Mouse (Mus musculus) kidney, embryonic 15.5 days (tissue): ENCODE data around the gene Ifna4. TPM values are rescaled to one million over a fixed set of nuclear protein-coding genes. Genes with fewer than 3 reads are reported as not detected.

Experiments
- ATAC-seq: fragments of 200-750 bp; cut with Nextera tagmentation; replicated peaks from 2 replicates; pipeline ENCODE4 v1.8.0; 2017; ENCODE audit warnings: moderate TSS enrichment; ENCODE audit not compliant: low FRiP score
- H3K27ac ChIP-seq: fragments of 300-500 bp; sonication (generic); 2 replicates; pipeline ENCODE4 v1.5.1; 2015; ENCODE audit warnings: mild to moderate bottlenecking, inconsistent platforms
- H3K27me3 ChIP-seq: fragments of 300-500 bp; sonication (generic); 2 replicates; pipeline ENCODE4 v1.6.1; 2015; ENCODE audit warnings: inconsistent platforms
- H3K36me3 ChIP-seq: fragments of 300-500 bp; sonication (generic); 2 replicates; pipeline ENCODE4 v1.6.1; 2015; ENCODE audit warnings: inconsistent platforms
- H3K4me1 ChIP-seq: fragments of 300-500 bp; sonication (generic); 2 replicates; pipeline ENCODE4 v1.6.1; 2015; ENCODE audit warnings: inconsistent platforms
- H3K4me2 ChIP-seq: fragments of 300-500 bp; sonication (generic); 2 replicates; pipeline ENCODE4 v1.6.1; 2015; ENCODE audit warnings: moderate library complexity, mild to moderate bottlenecking, inconsistent platforms
- H3K4me3 ChIP-seq: fragments of 300-500 bp; sonication (generic); replicated peaks from 2 replicates; pipeline ENCODE4 v1.5.1; 2015; ENCODE audit warnings: mild to moderate bottlenecking, inconsistent platforms
- H3K9ac ChIP-seq: fragments of 300-500 bp; sonication (generic); 2 replicates; pipeline ENCODE4 v1.6.1; 2015; ENCODE audit warnings: mild to moderate bottlenecking, inconsistent platforms
- H3K9me3 ChIP-seq: fragments of 300-500 bp; sonication (generic); replicated peaks from 2 replicates; pipeline ENCODE4 v1.6.1; 2016; ENCODE audit warnings: inconsistent platforms
- WGBS: fragments of 180-500 bp; shearing (Covaris S2); methylation state at CpG from one replicate; pipeline ENCODE4 v1.1.7; 2015; ENCODE audit warnings: mixed read lengths; 5-methylcytosine and 5-hydroxymethylcytosine counted together
- polyA plus RNA-seq: library from polyadenylated mRNA; unstranded; fragments of >200 nt; fragmentation: Nextera tagmentation; extraction: Ambion mirVana; gene quantifications from 2 replicates; pipeline ENCODE4 v1.2.1, GENCODE M21; 2015

The Ifna4 gene
- polyA plus RNA-seq, 1 experiment from 2014 or later, result not detected

DNA sequence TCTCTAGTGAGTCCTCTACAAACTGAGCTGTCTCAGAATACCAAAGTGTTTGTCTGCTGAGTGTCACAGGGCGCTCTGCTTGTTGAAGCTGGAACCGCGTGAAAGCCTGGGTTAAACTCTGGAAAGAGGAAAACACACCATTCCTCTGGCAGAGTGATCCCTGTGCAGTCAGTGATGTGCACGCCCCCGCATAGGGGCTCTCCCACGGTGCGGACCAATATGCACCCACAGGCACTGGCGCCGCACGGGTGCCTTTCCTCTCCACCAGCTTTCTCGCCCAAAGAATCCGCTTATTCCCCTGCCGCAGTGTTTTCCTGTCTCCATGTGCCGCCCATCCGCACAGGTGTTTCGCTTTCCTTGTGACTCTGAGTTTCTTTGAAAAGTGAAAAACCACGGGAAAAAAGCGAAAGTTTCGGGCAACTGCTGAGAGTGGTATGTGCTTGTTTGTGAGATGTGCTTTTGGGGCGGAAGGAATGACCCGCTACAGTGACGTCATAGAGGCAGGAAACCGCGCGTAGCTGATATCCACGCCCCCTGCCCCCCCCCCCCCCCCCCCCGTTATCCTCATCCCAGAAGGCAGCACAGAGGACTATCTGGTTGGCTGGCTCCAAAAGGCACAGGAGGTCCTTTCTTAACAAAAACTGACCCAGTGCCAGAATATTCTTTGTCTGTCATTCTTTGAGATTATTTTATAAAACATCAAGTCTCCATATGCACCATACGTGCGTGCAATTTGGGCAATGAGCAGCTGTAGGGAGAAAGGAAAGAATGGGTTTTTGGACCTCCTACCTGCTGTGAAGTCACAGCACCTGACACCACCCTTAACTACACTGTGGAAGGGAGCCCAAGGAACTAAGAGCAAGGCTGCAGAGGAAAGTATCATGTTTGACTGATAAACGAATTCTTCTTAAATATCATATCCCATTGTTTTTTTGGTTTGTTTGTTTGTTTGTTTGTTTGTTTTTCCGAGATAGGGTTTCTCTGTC is 26.6 kb downstream of the Ifna4 start:
- WGBS, result 9% methylated on average over 31 of the region's 31 CpGs
- Histone ChIP-seq H3K9me3 (no peaks in the 10 kb centered on the region), H3K4me1 (peaks cover 9% of the 10 kb centered on the region), H3K27ac (no peak overlapping the region), H3K4me3 (peak overlapping the region; percentile 57), H3K9ac (peak overlapping the region; percentile 43), H3K36me3 (no peaks in the 10 kb centered on the region), H3K27me3 (peaks cover 42% of the 10 kb centered on the region), H3K4me2 (peak overlapping the region; percentile 86)
- ATAC-seq, result peak; percentile 72

DNA sequence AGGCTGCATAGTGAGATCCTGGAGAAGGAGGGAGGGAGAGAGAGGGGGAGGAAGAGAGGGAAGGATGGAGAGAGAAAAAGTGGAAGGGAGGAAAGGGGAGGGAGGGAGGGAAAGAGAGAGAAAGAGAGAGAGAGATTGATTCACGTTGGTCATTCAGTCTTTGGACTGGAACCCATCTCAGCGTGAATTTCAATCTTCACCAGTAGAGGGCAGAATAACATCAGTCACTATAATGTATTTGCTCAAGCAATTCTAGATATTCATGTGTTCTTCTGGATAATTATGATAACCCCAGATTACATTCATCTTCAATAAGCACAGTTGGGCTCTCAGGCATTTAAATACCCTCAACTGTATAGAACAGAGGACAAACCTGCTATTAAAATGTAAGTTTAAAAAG is 31.0 kb downstream of the Ifna4 start:
- ATAC-seq, result no peak
- no peaks in the 10 kb centered on the region for H3K36me3 ChIP-seq
- peaks cover 4% of the 10 kb centered on the region for H3K4me1 ChIP-seq
- H3K4me3 ChIP-seq, result no peak overlapping the region
- no peaks in the 10 kb centered on the region for H3K9me3 ChIP-seq
- no peak overlapping the region for H3K9ac ChIP-seq
- 0% methylated on average over 2 of the region's 2 CpGs for WGBS
- peaks cover 34% of the 10 kb centered on the region for H3K27me3 ChIP-seq
- no peak overlapping the region for H3K4me2 ChIP-seq
- no peak overlapping the region for H3K27ac ChIP-seq

DNA sequence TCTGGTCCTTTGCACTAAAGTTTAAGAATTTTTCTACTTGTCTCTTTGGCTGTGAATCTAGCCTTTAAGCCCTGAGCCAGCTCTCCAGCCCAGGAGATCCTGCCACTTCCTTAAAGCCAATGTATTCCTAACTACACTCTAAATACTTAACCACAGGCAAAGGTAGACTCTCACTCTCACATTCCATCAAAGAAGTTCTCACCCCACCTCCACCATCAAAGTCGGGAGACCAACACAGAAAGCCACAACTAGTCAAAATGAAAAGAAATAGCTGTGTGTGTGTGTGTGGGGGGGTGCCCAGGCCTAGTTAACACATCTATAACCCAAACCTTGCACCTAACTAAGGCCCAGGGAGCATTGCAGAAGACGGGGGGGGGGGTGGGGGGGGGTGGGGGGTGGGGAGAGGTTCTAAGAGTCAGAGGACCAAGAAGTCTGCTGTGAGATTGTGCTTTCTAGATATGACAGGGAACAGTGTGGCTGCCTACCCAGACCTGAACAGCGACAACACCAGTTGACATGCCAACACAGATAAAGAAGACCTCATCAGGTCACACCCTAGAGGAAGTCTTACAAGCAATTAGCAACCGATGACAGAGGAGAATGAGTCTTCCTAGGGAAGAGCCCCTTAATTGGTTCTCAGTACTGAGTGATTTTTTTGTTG is 33.9 kb downstream of the Ifna4 start:
- H3K4me3 ChIP-seq, result no peak overlapping the region
- H3K9ac ChIP-seq, result no peak overlapping the region
- no peak overlapping the region for H3K4me2 ChIP-seq
- H3K27ac ChIP-seq, result no peak overlapping the region
- no peak for ATAC-seq
- WGBS, result 68% methylated on average over 4 of the region's 4 CpGs
- peaks cover 25% of the 10 kb centered on the region for H3K27me3 ChIP-seq
- no peaks in the 10 kb centered on the region for H3K36me3 ChIP-seq
- no peaks in the 10 kb centered on the region for H3K9me3 ChIP-seq
- H3K4me1 ChIP-seq, result no peaks in the 10 kb centered on the region

DNA sequence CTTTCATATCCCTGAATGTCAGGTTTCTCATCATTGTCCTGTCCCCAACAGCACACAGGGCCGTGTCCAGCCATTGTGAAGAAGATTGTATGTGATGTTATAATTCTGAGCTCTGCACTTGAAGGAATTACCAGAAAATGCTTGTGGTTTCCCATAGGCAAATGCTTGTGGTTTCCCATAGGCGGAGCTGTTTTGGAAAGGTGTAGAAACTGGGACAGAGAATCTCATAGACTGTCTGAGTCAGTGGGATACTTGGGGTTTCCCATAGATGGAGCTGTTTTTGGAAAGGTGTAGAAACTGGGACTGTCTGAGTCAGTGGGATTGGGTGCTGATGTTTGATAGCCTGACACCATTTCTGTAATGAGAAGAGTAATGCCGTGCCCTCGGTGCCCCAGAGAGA is 34.9 kb downstream of the Ifna4 start:
- Histone ChIP-seq H3K4me2 (no peak overlapping the region), H3K4me1 (no peaks in the 10 kb centered on the region), H3K27ac (no peak overlapping the region), H3K9me3 (no peaks in the 10 kb centered on the region), H3K9ac (no peak overlapping the region), H3K27me3 (peaks cover 19% of the 10 kb centered on the region), H3K36me3 (no peaks in the 10 kb centered on the region), H3K4me3 (no peak overlapping the region)
- ATAC-seq, result no peak
- WGBS, result 86% methylated on average over 4 of the region's 4 CpGs

DNA sequence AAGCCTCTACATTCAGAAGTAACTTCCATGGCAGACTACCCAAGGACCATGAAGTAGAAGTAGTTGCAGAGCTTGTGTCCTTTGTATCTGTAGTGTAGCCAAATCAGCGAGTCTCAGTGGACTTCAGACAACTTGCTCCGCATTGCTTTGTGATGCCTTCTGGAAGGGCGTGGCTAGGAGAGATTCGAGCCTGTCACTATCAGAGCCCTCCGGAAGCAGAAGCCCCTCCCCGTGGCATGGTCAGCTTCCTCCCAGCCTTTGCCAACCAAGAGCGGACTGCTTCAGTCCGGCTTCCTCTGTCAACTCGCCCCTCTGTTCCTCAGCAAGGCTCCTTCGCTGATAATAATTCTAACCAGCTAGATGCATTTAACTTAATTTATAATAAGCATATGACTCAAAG is 36.6 kb downstream of the Ifna4 start:
- H3K4me2 ChIP-seq, result no peak overlapping the region
- H3K4me3 ChIP-seq, result no peak overlapping the region
- WGBS, result 47% methylated on average over 10 of the region's 10 CpGs
- no peaks in the 10 kb centered on the region for H3K9me3 ChIP-seq
- ATAC-seq, result no peak
- H3K4me1 ChIP-seq, result no peaks in the 10 kb centered on the region
- peaks cover 12% of the 10 kb centered on the region for H3K27me3 ChIP-seq
- H3K9ac ChIP-seq, result no peak overlapping the region
- H3K36me3 ChIP-seq, result no peaks in the 10 kb centered on the region
- no peak overlapping the region for H3K27ac ChIP-seq

DNA sequence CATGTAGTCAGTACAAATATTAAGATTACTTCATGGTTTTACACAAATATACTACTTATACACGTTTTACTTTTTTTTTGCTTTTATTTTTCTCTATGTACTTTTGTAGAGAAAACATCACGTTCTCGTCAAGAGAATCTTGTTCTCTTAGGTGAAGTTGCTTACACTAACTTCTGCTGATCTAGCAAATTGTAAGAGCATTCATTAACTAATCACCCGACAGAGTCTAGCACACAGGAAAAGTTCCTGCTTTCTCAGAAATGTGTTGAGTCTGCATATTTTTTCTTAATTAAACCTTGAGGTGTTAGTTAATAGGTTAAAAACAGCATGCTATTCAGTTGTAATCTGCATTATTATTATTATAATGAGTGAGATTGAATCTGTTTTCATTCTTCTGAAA is 37.1 kb downstream of the Ifna4 start:
- Histone ChIP-seq H3K4me2 (no peak overlapping the region), H3K9me3 (no peaks in the 10 kb centered on the region), H3K27ac (no peak overlapping the region), H3K36me3 (no peaks in the 10 kb centered on the region), H3K27me3 (peaks cover 12% of the 10 kb centered on the region), H3K9ac (no peak overlapping the region), H3K4me3 (no peak overlapping the region), H3K4me1 (no peaks in the 10 kb centered on the region)
- WGBS, result 68% methylated on average over 4 of the region's 4 CpGs
- ATAC-seq, result no peak

DNA sequence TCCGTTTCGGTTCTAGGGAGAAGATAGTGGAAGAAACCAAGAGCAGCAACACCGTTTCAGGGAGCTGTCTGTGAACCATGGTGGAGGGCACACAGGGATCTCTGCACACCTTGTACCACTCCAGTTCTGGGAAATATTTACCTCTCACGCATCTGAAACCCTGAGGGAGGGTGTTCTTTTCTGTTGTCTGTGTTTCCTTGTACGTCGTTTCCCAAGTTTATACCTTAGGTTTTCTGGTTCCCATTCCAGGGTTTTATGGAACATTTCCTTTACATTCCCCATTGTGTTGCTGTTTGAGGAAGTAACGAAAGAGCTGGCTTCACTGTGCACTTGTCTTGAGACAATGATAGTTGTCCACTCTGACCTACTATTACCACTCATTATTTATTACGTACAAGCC is 38.4 kb downstream of the Ifna4 start, which contains the start of gene Ifne:
Ifne (minus strand) TSS at position 101 of the 400 bp plus-strand sequence.
- no peak for ATAC-seq
- Histone ChIP-seq H3K36me3 (no peaks in the 10 kb centered on the region), H3K9ac (no peak within 1 kb of the TSS), H3K4me2 (no peak within 1 kb of the TSS), H3K4me3 (no peak within 1 kb of the TSS), H3K27me3 (peaks cover 4% of the 10 kb centered on the region), H3K4me1 (no peaks in the 10 kb centered on the region), H3K9me3 (no peaks in the 10 kb centered on the region), H3K27ac (no peak within 1 kb of the TSS)
- WGBS, result 82% methylated on average over 8 of the region's 8 CpGs

DNA sequence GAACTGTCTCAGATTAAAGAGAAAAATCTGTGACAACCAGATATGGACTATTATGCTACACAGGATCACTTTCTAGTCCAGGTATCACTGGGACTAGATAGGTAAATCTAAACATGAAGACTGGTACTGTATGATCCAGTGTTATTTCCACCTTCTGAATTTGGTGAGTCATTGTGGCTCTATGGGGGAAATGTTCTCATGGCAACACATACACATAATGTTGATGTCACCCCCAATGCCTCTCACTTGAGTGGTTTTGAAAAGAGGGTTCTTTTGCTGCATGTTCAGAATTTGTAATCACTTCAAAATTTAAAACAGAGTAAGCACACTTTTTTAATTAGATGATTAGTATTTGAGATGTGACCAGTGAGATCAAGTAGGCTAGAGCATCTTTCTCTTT is 46.6 kb downstream of the Ifna4 start:
- no peak overlapping the region for H3K4me2 ChIP-seq
- 0 out of 2 replicates have a peak, but pooled peaks cover 4% of the 10 kb centered on the region for H3K27me3 ChIP-seq
- H3K27ac ChIP-seq, result no peak overlapping the region
- no peaks in the 10 kb centered on the region for H3K4me1 ChIP-seq
- H3K9ac ChIP-seq, result no peak overlapping the region
- no peaks in the 10 kb centered on the region for H3K36me3 ChIP-seq
- no peak for ATAC-seq
- no peak overlapping the region for H3K4me3 ChIP-seq
- H3K9me3 ChIP-seq, result no peaks in the 10 kb centered on the region

Other genes starting within 250 kb of the Ifna4 start
- not detected in 2 replicates for gene Ifna9, start 249.5 kb upstream of the Ifna4 start, polyA plus RNA-seq
- gene Ifna12, start 238.5 kb upstream of the Ifna4 start, polyA plus RNA-seq, result not detected in 2 replicates
- not detected in 2 replicates for gene C87499, start 207.4 kb upstream of the Ifna4 start, polyA plus RNA-seq
- not detected in 2 replicates for gene Ifna13, start 197.4 kb upstream of the Ifna4 start, polyA plus RNA-seq
- gene Ifna16, start 164.9 kb upstream of the Ifna4 start, polyA plus RNA-seq, result not detected in 2 replicates
- gene Ifna2, start 157.9 kb upstream of the Ifna4 start, polyA plus RNA-seq, result not detected in 2 replicates
- not detected in 2 replicates for gene Ifnab, start 150.5 kb upstream of the Ifna4 start, polyA plus RNA-seq
- gene Gm26566, start 120.1 kb upstream of the Ifna4 start, polyA plus RNA-seq, result 1.1 and 1.2 TPM in 2 replicates
- 95.2 and 103 TPM in 2 replicates for gene Klhl9, start 119.4 kb upstream of the Ifna4 start, polyA plus RNA-seq
- not detected in 2 replicates for gene Gm13271, start 87.0 kb upstream of the Ifna4 start, polyA plus RNA-seq
- 0.30 and 0.49 TPM in 2 replicates for gene Gm13283, start 81.7 kb upstream of the Ifna4 start, polyA plus RNA-seq
- gene Gm13290, start 68.0 kb upstream of the Ifna4 start, polyA plus RNA-seq, result 0.23 TPM in 1 of 2 replicates, not detected in the other
- gene Gm13289, start 64.9 kb upstream of the Ifna4 start, polyA plus RNA-seq, result not detected in 2 replicates
- 0.40 TPM in 1 of 2 replicates, not detected in the other for gene Gm13272, start 62.0 kb upstream of the Ifna4 start, polyA plus RNA-seq
- 0.35 TPM in 1 of 2 replicates, not detected in the other for gene Ifnz, start 59.7 kb upstream of the Ifna4 start, polyA plus RNA-seq
- gene Gm13276, start 56.2 kb upstream of the Ifna4 start, polyA plus RNA-seq, result not detected in 2 replicates
- not detected in 2 replicates for gene Gm13277, start 53.2 kb upstream of the Ifna4 start, polyA plus RNA-seq
- gene Gm13278, start 50.3 kb upstream of the Ifna4 start, polyA plus RNA-seq, result not detected in 2 replicates
- not detected in 2 replicates for gene Gm13275, start 47.4 kb upstream of the Ifna4 start, polyA plus RNA-seq
- gene Gm13279, start 44.5 kb upstream of the Ifna4 start, polyA plus RNA-seq, result not detected in 2 replicates
- gene Gm13285, start 42.2 kb upstream of the Ifna4 start, polyA plus RNA-seq, result 1.0 and 1.2 TPM in 2 replicates
- not detected in 2 replicates for gene Gm13287, start 38.6 kb upstream of the Ifna4 start, polyA plus RNA-seq
- 0.08 TPM in 1 of 2 replicates, not detected in the other for gene Gm13288, start 36.3 kb upstream of the Ifna4 start, polyA plus RNA-seq
- gene Ifna7, start 25.6 kb upstream of the Ifna4 start, polyA plus RNA-seq, result not detected in 2 replicates
- gene Ifna11, start 21.9 kb upstream of the Ifna4 start, polyA plus RNA-seq, result not detected in 2 replicates
- not detected in 2 replicates for gene Ifna6, start 14.4 kb upstream of the Ifna4 start, polyA plus RNA-seq
- gene Ifna5, start 6.3 kb upstream of the Ifna4 start, polyA plus RNA-seq, result not detected in 2 replicates
- not detected in 2 replicates for gene Ifna1, start 8.2 kb downstream of the Ifna4 start, polyA plus RNA-seq
- not detected in 2 replicates for gene Ifne, start 38.3 kb downstream of the Ifna4 start, polyA plus RNA-seq